Mouse (Mus musculus) bone marrow macrophage, adult 2 months (primary cell): ENCODE measurements at regions not wholly inside any gene's neighbourhood (a gene's known extent, or its start where the extent isn't known, plus 50 kb on each side); places are given as distances from the start of the nearest gene placed in this dataset.

Experiments
- H3K27ac ChIP-seq: 2 replicates; pipeline ENCODE4 v1.5.1; 2012; ENCODE audit warnings: low read depth, low read length; ENCODE audit not compliant: insufficient read depth
- H3K4me1 ChIP-seq: 2 replicates; pipeline ENCODE4 v1.6.1; 2012; ENCODE audit warnings: low read length; ENCODE audit not compliant: control insufficient read depth, insufficient read depth
- H3K4me3 ChIP-seq: 2 replicates; pipeline ENCODE4 v1.5.1; 2012; ENCODE audit warnings: mild to moderate bottlenecking, low read length, moderate library complexity; ENCODE audit not compliant: insufficient read depth
- CTCF ChIP-seq: IDR thresholded peaks from 2 replicates; pipeline ENCODE4 v1.5.1; 2012; ENCODE audit warnings: low read depth, mild to moderate bottlenecking, low read length, moderate library complexity
- POLR2A ChIP-seq: IDR thresholded peaks from 2 replicates; pipeline ENCODE4 v1.6.1; 2012; ENCODE audit warnings: mild to moderate bottlenecking, low read depth, low read length, borderline replicate concordance

DNA sequence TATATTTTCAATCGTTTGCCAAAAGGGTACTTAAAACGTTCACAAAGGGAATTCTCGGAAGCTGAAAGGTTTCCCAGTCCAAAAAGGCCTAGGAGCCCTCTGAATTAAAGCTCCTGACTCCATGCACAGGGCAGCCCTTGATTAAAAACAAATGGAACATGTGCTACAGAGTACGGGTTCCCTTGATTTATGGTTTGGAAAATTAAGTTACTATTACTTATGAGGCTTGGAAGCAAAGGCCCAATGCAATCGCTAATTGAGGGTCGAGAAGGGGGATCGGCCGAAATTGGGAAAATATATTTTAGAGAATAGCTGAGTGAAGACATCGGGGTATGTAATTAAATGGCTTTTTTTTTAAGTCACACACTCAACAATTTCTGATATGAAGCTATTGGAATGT is 219.0 kb upstream of the Sox9 start:
- Histone ChIP-seq H3K27ac (no peak overlapping the region), H3K4me3 (no peak overlapping the region), H3K4me1 (no peaks in the 10 kb centered on the region)
- TF ChIP-seq POLR2A (no peak), CTCF (no peak)

DNA sequence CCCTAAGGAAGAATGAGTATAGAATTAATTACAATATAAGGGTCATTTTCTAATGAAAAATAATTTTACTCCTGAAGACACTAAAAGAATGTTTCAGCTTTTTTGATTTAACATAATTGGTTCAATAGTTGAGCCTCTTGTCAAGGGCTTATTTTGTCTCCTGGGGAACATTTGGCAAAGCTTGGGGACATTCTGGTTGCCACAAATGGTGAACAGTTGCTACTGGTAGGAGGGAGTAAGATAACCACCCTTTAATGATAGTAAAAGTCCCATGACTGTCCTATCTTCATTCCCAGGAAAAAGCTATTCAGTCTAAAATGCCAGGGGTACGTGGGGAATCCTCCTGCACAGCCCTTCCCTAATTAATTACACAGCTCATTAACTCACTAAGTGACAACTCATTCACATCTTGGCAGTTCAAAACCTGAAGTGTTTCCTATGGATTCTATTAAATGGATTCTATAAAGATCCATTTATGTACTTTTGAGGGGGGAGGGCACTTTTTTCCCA is 217.3 kb upstream of the Sox9 start:
- no peak overlapping the region for H3K27ac ChIP-seq
- H3K4me1 ChIP-seq: no peaks in the 10 kb centered on the region
- TF ChIP-seq POLR2A: no peak
- TF ChIP-seq CTCF: no peak
- H3K4me3 ChIP-seq: no peak overlapping the region

DNA sequence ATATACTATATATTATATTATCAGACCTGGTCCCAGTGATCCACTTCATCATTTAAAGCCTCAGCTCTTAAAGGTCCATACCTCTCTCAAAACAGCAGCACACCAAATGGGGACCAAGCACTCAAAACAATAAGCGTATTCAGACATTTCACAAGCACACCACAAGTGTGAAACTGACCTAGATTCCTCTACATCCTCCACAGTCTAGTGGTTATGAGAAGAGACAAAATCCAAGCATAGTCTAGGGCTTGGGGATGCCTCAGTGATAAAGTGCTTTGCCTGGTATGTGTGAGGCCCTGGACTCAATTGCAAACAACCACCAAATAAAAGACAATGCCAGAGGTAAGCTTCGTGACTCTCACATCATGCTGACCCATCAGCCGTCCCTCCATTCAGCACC is 216.0 kb upstream of the Sox9 start:
- H3K4me1 ChIP-seq: no peaks in the 10 kb centered on the region
- H3K4me3 ChIP-seq: no peak overlapping the region
- TF ChIP-seq CTCF (no peak), POLR2A (no peak)
- no peak overlapping the region for H3K27ac ChIP-seq

DNA sequence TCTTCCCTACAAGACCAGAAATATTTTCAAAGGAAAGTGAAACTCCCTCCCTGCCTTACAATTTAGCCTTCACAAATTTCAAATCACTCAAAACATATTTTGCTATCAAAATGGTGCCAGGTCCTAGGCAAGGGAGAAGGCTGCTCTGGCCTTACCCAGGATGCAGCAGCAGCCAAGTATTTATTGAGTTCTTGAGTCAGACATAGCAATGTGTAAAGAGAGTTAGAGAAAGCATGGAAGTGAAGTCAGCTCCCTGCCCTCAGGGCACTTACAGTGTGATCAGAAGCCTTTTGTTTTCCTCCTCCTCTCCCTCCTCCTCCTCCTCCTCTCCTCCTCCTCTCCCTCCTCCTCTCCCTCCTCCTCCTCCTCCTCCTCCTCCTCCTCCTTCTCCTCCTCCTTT is 194.6 kb upstream of the Sox9 start:
- TF ChIP-seq CTCF: no peak
- TF ChIP-seq POLR2A: no peak
- no peak overlapping the region for H3K4me3 ChIP-seq
- no peak overlapping the region for H3K27ac ChIP-seq
- H3K4me1 ChIP-seq: no peaks in the 10 kb centered on the region

DNA sequence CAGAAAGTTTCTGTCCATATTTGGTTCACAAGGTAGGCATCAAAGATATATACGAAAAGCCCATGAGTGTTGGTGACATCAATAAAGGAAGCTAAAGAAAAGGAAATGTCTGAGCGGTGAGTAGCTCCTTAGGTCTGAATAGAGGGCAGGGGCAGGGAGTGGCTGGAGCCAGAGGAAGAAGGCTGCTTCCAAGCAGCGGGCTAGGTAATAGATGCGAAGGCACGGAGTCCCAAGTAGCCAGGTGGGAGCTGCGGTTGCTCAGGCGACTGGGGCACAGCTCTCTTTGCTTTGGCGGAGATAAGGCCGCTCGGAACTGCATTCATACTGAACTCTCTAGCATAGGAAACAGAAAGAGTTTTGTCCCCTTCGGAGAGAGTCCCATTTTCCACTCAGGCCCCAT is 193.9 kb upstream of the Sox9 start:
- no peak overlapping the region for H3K4me3 ChIP-seq
- TF ChIP-seq CTCF (no peak), POLR2A (no peak)
- H3K27ac ChIP-seq: no peak overlapping the region

DNA sequence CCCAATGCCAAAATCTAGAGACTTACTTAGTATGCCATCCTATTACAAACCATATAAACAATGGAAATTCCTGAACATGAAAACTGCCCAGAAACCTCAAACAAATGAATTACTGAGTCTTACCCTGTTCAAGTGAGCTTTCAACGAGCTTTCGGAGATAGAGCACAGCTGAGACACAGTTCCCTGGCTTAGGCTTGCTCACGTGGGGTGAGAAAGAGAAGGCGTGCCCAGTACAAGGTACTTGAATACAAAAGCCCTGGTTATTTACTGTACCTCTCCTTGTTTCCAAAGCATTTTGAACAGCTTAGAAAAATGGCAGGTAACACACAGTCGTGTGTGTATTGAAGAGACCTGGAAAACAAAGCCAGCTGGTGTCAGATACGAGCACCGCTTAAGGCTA is 191.8 kb upstream of the Sox9 start:
- TF ChIP-seq POLR2A (no peak), CTCF (no peak)
- Histone ChIP-seq H3K4me1 (no peaks in the 10 kb centered on the region), H3K27ac (no peak overlapping the region), H3K4me3 (no peak overlapping the region)

More for the DNA sequence above, 193.9 kb upstream of the Sox9 start:
- H3K4me1 ChIP-seq: no peaks in the 10 kb centered on the region

DNA sequence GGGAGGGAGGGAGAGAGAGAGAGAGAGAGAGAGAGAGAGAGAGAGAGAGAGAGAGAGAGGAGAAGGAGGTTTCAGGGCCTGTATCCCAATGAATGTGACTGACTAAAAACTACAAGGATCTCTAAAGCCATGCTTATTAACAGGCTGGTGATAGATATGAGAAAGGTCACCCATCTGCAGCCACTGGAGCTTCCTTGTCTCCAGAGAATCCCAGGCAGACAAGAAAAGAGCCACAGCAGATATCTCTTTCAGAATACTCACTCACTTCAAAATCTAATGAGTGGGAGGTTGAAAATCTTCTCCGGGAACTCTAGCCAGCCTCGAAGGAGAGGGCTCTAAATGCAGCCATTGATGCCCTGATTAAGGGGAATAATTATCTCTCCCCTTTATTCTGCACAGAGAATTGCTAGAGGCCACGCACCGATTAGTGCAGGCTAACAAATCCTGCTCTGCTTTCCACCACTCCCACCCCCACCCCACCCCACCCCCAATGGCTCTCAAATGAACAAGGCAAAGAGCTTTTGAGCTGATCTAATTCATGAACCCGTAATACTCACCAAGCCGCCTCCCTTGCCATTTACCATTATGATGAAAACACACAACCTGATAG is 189.5 kb upstream of the Sox9 start:
- Histone ChIP-seq H3K4me1 (no peaks in the 10 kb centered on the region), H3K27ac (no peak overlapping the region), H3K4me3 (no peak overlapping the region)
- TF ChIP-seq POLR2A: no peak
- TF ChIP-seq CTCF: no peak

DNA sequence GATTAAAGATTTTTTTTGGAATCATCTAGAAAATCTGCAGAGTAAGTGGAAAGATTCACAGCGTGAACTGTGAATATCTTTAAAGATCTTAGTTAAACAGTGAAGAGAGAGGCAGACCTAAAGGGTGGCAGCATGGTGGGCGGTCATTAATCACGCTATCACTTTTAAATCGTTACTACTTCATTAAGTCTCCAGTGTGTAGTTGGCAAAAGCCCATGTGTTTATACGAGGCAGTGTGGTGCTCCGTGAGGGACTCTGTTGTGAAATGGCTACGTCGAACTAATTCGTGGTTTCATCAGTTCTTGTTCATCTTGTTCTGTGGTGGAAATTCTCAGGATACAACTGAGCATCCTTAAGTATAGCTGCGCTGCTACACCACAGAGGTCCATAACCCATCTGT is 188.2 kb upstream of the Sox9 start:
- TF ChIP-seq POLR2A: no peak
- no peak for TF ChIP-seq CTCF
- H3K4me1 ChIP-seq: no peaks in the 10 kb centered on the region
- no peak overlapping the region for H3K27ac ChIP-seq
- H3K4me3 ChIP-seq: no peak overlapping the region

DNA sequence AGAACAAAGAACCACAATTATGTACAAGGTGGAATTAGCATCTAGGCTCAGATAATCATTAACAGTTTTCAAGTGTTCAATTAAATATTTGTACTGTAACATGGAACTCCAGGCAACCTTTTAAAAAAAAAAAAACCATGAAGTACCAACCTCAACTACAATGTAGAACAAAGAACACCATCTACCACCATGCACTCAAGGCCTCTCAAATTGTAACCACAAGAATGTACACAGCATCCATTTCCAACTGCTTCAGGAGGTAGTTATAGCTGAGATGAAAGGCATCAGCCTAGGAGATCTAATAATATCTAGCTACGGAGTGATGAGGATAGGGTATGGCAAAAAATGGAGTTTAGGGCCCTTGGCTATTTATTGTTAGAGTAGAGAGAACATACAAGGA is 174.7 kb upstream of the Sox9 start:
- no peak overlapping the region for H3K4me3 ChIP-seq
- no peaks in the 10 kb centered on the region for H3K4me1 ChIP-seq
- no peak for TF ChIP-seq POLR2A
- TF ChIP-seq CTCF: no peak
- no peak overlapping the region for H3K27ac ChIP-seq

DNA sequence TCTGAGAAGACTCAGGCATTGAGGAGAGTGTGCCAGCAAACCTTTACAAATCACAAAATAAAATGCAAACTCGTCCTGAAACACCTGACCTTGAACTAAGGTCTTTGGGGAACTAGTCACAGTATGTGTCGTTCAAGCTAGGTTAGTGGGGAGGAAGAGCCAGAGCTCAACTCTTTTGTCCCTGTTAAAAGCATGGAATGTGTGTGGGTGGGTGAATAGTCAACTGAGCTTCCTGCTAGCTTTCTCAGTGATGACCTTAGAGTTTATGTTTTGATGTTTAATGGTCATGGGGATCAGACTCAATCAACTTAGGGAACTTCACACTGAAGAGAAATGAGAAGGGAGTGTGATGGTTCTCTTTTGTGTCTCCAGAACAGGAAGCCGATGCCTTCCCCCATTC is 172.7 kb upstream of the Sox9 start:
- H3K4me1 ChIP-seq: no peaks in the 10 kb centered on the region
- no peak for TF ChIP-seq POLR2A
- no peak overlapping the region for H3K4me3 ChIP-seq
- no peak overlapping the region for H3K27ac ChIP-seq

DNA sequence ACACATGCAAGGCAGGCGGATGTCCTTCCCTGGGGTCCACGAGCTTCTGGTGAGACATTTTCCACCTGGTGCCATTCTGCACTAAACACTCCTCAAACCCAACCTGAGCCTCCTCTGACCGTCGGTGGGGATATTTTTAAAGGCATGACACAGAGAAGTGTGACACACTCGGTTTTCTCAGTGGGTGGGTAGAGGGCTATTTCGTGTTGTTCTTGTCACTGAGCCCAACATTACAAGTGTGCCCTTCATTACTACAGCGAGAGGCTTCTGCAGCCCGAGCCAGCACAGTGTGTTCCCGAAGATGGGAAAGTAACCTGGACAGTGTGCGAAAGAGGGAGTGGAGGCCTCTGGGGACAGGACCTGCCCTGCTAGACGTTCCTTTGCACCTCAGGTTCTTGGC is 171.0 kb upstream of the Sox9 start:
- TF ChIP-seq POLR2A (no peak), CTCF (no peak)
- H3K27ac ChIP-seq: no peak overlapping the region
- no peak overlapping the region for H3K4me3 ChIP-seq
- H3K4me1 ChIP-seq: no peaks in the 10 kb centered on the region
